Mouse (Mus musculus): ENCODE results near the gene St7.

Gene St7

GRCm38 (mm10) chr6:17763963-17764659 lies 71.4 kb downstream of the St7 start:
- in situ Hi-C loops (cut with MboI, MseI) = no loop called here

GRCm38 (mm10) chr6:17764660-17764998 lies 71.9 kb downstream of the St7 start:
- in situ Hi-C loops (cut with MboI, MseI) = no loop called here

GRCm38 (mm10) chr6:17769972-17770644 lies 77.4 kb downstream of the St7 start:
- in situ Hi-C loops (cut with MboI, MseI) = no loop called here

- in situ Hi-C loops (cut with MboI, MseI) = no loop called here
Observed at GRCm38 (mm10) chr6:17770645-17771345, 78.1 kb downstream of the St7 start.

- in situ Hi-C loops (cut with MboI, MseI) = no loop called here
Observed at GRCm38 (mm10) chr6:17771456-17771855, 78.7 kb downstream of the St7 start.

- in situ Hi-C loops (cut with MboI, MseI) = no loop called here
Observed at GRCm38 (mm10) chr6:17772514-17772913, 79.8 kb downstream of the St7 start.

GRCm38 (mm10) chr6:17776041-17776440 lies 83.3 kb downstream of the St7 start:
- in situ Hi-C loops (cut with MboI, MseI) = no loop called here

GRCm38 (mm10) chr6:17777018-17777799 lies 84.5 kb downstream of the St7 start:
- in situ Hi-C loops (cut with MboI, MseI) = no loop called here

- in situ Hi-C loops (cut with MboI, MseI) = no loop called here
Observed at GRCm38 (mm10) chr6:17778648-17779202, 86.0 kb downstream of the St7 start.

- in situ Hi-C loops (cut with MboI, MseI) = no loop called here
Observed at GRCm38 (mm10) chr6:17783511-17783910, 90.8 kb downstream of the St7 start.

- in situ Hi-C loops (cut with MboI, MseI) = no loop called here
Observed at GRCm38 (mm10) chr6:17784523-17784922, 91.8 kb downstream of the St7 start.

- in situ Hi-C loops (cut with MboI, MseI) = no loop called here
Observed at GRCm38 (mm10) chr6:17785248-17785647, 92.5 kb downstream of the St7 start.

- in situ Hi-C loops (cut with MboI, MseI) = no loop called here
Observed at GRCm38 (mm10) chr6:17787810-17788209, 95.1 kb downstream of the St7 start.

GRCm38 (mm10) chr6:17790251-17790650 lies 97.5 kb downstream of the St7 start:
- in situ Hi-C loops (cut with MboI, MseI) = no loop called here

GRCm38 (mm10) chr6:17793471-17793870 lies 100.7 kb downstream of the St7 start:
- in situ Hi-C loops (cut with MboI, MseI) = no loop called here

GRCm38 (mm10) chr6:17797271-17797713 lies 104.6 kb downstream of the St7 start:
- in situ Hi-C loops (cut with MboI, MseI) = no loop called here

GRCm38 (mm10) chr6:17800694-17801093 lies 108.0 kb downstream of the St7 start:
- in situ Hi-C loops (cut with MboI, MseI) = loop anchor here (25.0 kb wide), 1 partner anchor 1062 kb away; the partner anchor contains the start of gene Ankrd7

- in situ Hi-C loops (cut with MboI, MseI) = loop anchor here (25.0 kb wide), 1 partner anchor 1058 kb away; the partner anchor contains the start of gene Ankrd7
Observed at GRCm38 (mm10) chr6:17804468-17804867, 111.7 kb downstream of the St7 start.

GRCm38 (mm10) chr6:17806569-17806968 lies 113.8 kb downstream of the St7 start:
- in situ Hi-C loops (cut with MboI, MseI) = loop anchor here (25.0 kb wide), 1 partner anchor 1056 kb away; the partner anchor contains the start of gene Ankrd7

- in situ Hi-C loops (cut with MboI, MseI) = loop anchor here (25.0 kb wide), 1 partner anchor 1051 kb away; the partner anchor contains the start of gene Ankrd7
Observed at GRCm38 (mm10) chr6:17811063-17811462, 118.3 kb downstream of the St7 start.

- in situ Hi-C loops (cut with MboI, MseI) = loop anchor here (25.0 kb wide), 1 partner anchor 1051 kb away; the partner anchor contains the start of gene Ankrd7
Observed at GRCm38 (mm10) chr6:17811531-17811930, 118.8 kb downstream of the St7 start.

All from T-helper 1 cell (primary cell).